7 mouse cellular contexts compared by ENCODE assay signal in genomic region chrX:48034144-48035113, GRCm38 (mm10). TPM values are rescaled to one million over a fixed set of nuclear protein-coding genes. Genes with fewer than 3 reads are reported as not detected.
DNase-seq lines count a peak whose midpoint lies in the region; ATAC-seq and TF ChIP-seq lines count a peak whose summit lies in the region.

Gene Apln (minus strand): TSS chrX:48034853.

- TF ChIP-seq CTCF in ES-Bruce4 (IDR thresholded peaks at IDR 0.05; ENCODE audit: low read depth, low read length), result no peak

- H3K36me3 ChIP-seq in ES-Bruce4 (ENCODE audit: control insufficient read depth, insufficient read depth, low read length, poor library complexity, severe bottlenecking), result no peaks in the 10 kb centered on the region
- H3K36me3 ChIP-seq in embryonic facial prominence, embryonic 15.5 days, result no peaks in the 10 kb centered on the region

- H3K4me2 ChIP-seq in embryonic facial prominence, embryonic 15.5 days (replicated peaks), result peak within 1 kb of the TSS; percentile 72

- peak within 1 kb of the TSS; percentile 38; the same call in 1 of the 2 replicates for H3K9ac ChIP-seq in ES-Bruce4 (ENCODE audit: low read depth, poor library complexity, severe bottlenecking)
- H3K9ac ChIP-seq in embryonic facial prominence, embryonic 15.5 days, result no peak within 1 kb of the TSS

- DNase-seq in adrenal gland, postnatal 14 days, result peak; percentile 63
- peak; percentile 62 for DNase-seq in heart, postnatal 4 days
- peak in 1 of 2 experiments; percentile 14 for DNase-seq in layer of hippocampus, postnatal 14 days (ENCODE audit: low spot score in 2 of 2)
- peak; percentile 34 for DNase-seq in lung, postnatal 14 days
- DNase-seq in right cerebral cortex, postnatal 4 days, result peak; percentile 53

- no peak within 1 kb of the TSS for H3K27ac ChIP-seq in ES-Bruce4 (ENCODE audit: insufficient read depth, low read length)
- H3K27ac ChIP-seq in embryonic facial prominence, embryonic 15.5 days (replicated peaks), result peak within 1 kb of the TSS; percentile 34; the same call in 1 of the 2 replicates

- no peak for TF ChIP-seq POLR2A in ES-Bruce4 (IDR thresholded peaks at IDR 0.05; ENCODE audit: insufficient read depth, low read length)

- TF ChIP-seq EP300 in ES-Bruce4 (IDR thresholded peaks at IDR 0.05; ENCODE audit: insufficient read depth, low read depth, low read length), result no peak

- H3K4me3 ChIP-seq in ES-Bruce4 (ENCODE audit: low read depth, low read length), result peak within 1 kb of the TSS; percentile 69
- peak within 1 kb of the TSS; percentile 48 for H3K4me3 ChIP-seq in embryonic facial prominence, embryonic 15.5 days (replicated peaks)

- WGBS in embryonic facial prominence, embryonic 15.5 days, result 17% methylated on average over 43 of the region's 73 CpGs

- no peaks in the 10 kb centered on the region for H3K9me3 ChIP-seq in ES-Bruce4 (replicated peaks; ENCODE audit: control insufficient read depth, insufficient read depth, low read length, poor library complexity, severe bottlenecking)
- H3K9me3 ChIP-seq in embryonic facial prominence, embryonic 15.5 days (replicated peaks), result no peaks in the 10 kb centered on the region

- peak; percentile 79 for ATAC-seq in embryonic facial prominence, embryonic 15.5 days (ENCODE audit: insufficient number of reproducible peaks, low FRiP score, low TSS enrichment, low read depth)

- H3K4me1 ChIP-seq in ES-Bruce4 (ENCODE audit: control insufficient read depth, insufficient read depth, low read length), result no peaks in the 10 kb centered on the region
- H3K4me1 ChIP-seq in embryonic facial prominence, embryonic 15.5 days, result no peaks in the 10 kb centered on the region; the same call in 1 of the 2 replicates

- H3K27me3 ChIP-seq in ES-Bruce4 (ENCODE audit: control insufficient read depth, insufficient read depth, low read length, poor library complexity, severe bottlenecking), result peaks cover 7% of the 10 kb centered on the region; the same call in 1 of the 2 replicates
- H3K27me3 ChIP-seq in embryonic facial prominence, embryonic 15.5 days, result no peaks in the 10 kb centered on the region; the same call in 1 of the 2 replicates

RNA-seq across cellular contexts. Expression of gene Apln, which starts in this region (rescaled TPM):
- 0.82 and 1.4 TPM in 2 replicates for polyA plus RNA-seq in ES-Bruce4 (2011; ENCODE audit: insufficient read depth, insufficient read length, low read depth, missing spikeins)
- total RNA-seq in adrenal gland, postnatal 14 days (2021), result 4.8 and 6.6 TPM in 2 replicates
- polyA plus RNA-seq in embryonic facial prominence, embryonic 15.5 days (2015; fragmentation: Nextera tagmentation; extraction: Ambion mirVana), result 11.2 and 12.3 TPM in 2 replicates
- total RNA-seq in heart, postnatal 4 days (2021), result 10 to 100 TPM; 41.9 to 43.9 TPM
- 10 to 100 TPM; 14.3 to 15.6 TPM for total RNA-seq in layer of hippocampus, postnatal 14 days (2021)
